Mouse (Mus musculus) midbrain, embryonic 14.5 days (tissue): ENCODE results near the gene Ube2c. TPM values are rescaled to one million over a fixed set of nuclear protein-coding genes. Genes with fewer than 3 reads are reported as not detected.

Experiments
- ATAC-seq: fragments of 200-750 bp; cut with Nextera tagmentation; 2 replicates; pipeline ENCODE4 v1.8.0; 2017; ENCODE audit warnings: moderate number of reproducible peaks, moderate library complexity; ENCODE audit not compliant: low FRiP score, low TSS enrichment
- DNase-seq: peaks from one replicate; pipeline ENCODE4 v3.0.0-alpha.2; 2015
- H3K27ac ChIP-seq: fragments of 300-500 bp; sonication (generic); replicated peaks from 2 replicates; pipeline ENCODE4 v1.5.1; 2014; ENCODE audit warnings: mild to moderate bottlenecking, low read depth, low read length, moderate library complexity
- H3K27me3 ChIP-seq: fragments of 300-500 bp; sonication (generic); 2 replicates; pipeline ENCODE4 v1.6.1; 2014; ENCODE audit warnings: low read length, control low read depth, mixed read lengths; ENCODE audit not compliant: control insufficient read depth, insufficient read depth
- H3K36me3 ChIP-seq: fragments of 300-500 bp; sonication (generic); 2 replicates; pipeline ENCODE4 v1.6.1; 2014; ENCODE audit warnings: low read length, control low read depth; ENCODE audit not compliant: control insufficient read depth, insufficient read depth
- H3K4me1 ChIP-seq: fragments of 300-500 bp; sonication (generic); 2 replicates; pipeline ENCODE4 v1.6.1; 2014; ENCODE audit warnings: mild to moderate bottlenecking, antibody characterized with exemption, low read length, control low read depth; ENCODE audit not compliant: control insufficient read depth, insufficient read depth
- H3K4me2 ChIP-seq: fragments of 300-500 bp; sonication (generic); 2 replicates; pipeline ENCODE4 v1.6.1; 2014; ENCODE audit warnings: mild to moderate bottlenecking, low read length, moderate library complexity
- H3K4me3 ChIP-seq: fragments of 300-500 bp; sonication (generic); replicated peaks from 2 replicates; pipeline ENCODE4 v1.5.1; 2014; ENCODE audit warnings: low read depth, low read length
- H3K9ac ChIP-seq: fragments of 300-500 bp; sonication (generic); replicated peaks from 2 replicates; pipeline ENCODE4 v1.6.1; 2014; ENCODE audit warnings: mild to moderate bottlenecking, low read length, moderate library complexity
- H3K9me3 ChIP-seq: fragments of 300-500 bp; sonication (generic); 2 replicates; pipeline ENCODE4 v1.6.1; 2016; ENCODE audit warnings: low read length, control low read depth, mixed read lengths; ENCODE audit not compliant: control insufficient read depth
- WGBS: fragments of 180-500 bp; shearing (Covaris S2); extraction: QIAGEN DNeasy Blood & Tissue Kit; methylation state at CpG from one replicate; pipeline ENCODE4 v1.1.7; 2014; 5-methylcytosine and 5-hydroxymethylcytosine counted together
- polyA plus RNA-seq: library from polyadenylated mRNA; unstranded; fragments of >200 nt; fragmentation: Nextera tagmentation; extraction: Ambion mirVana; gene quantifications from 2 replicates; pipeline ENCODE4 v1.2.1, GENCODE M21; 2014

Ube2c gene
- 45.9 and 85.7 TPM in 2 replicates for polyA plus RNA-seq

DNA sequence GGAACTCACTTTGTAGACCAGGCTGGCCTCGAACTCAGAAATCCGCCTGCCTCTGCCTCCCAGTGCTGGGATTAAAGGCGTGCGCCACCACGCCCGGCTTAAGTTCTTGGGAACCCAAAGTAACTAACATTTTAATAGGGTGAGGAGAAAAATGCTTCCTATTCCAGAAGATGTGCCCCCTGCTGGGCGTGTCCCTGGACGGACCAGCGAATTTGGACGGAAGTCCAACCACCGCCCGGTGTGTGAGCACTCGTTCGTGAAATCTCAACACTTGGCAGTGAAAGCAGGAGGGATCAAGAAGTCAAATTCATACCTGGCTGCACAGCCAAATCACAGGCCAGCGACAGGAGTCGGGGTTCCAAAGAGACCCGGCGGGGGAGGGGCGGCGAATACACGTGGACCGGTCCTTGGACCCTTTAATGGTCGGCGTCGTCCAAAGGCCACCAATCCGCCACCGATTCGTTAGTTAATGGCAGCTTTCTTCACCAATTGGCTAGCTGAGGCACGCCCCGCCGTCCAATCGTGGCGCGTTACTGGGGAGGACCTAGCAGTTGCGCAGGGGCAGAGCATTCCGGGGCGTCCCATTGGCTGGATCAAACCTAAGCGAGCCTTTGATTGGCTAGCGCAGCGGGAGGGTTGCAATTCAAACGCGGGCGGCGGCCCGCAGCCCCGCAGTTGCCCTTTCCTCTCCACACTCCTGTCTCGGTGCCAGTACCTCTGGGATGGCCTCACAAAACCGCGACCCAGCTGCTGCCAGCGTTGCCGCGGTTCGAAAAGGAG lies at the start of gene Ube2c:
Ube2c (plus strand) TSS at position 641 of the 780 bp plus-strand sequence.
- DNase-seq (peak; percentile 99), ATAC-seq (peak; percentile 99)
- Histone ChIP-seq H3K9me3 (no peaks in the 10 kb centered on the region), H3K36me3 (peaks cover 35% of the 10 kb centered on the region), H3K27me3 (no peaks in the 10 kb centered on the region), H3K27ac (no peak within 1 kb of the TSS), H3K9ac (peak within 1 kb of the TSS; percentile 54), H3K4me3 (peak within 1 kb of the TSS; percentile 68), H3K4me1 (peaks cover 5% of the 10 kb centered on the region), H3K4me2 (peak within 1 kb of the TSS; percentile 98)
- WGBS: 2% methylated on average over 53 of the region's 53 CpGs

DNA sequence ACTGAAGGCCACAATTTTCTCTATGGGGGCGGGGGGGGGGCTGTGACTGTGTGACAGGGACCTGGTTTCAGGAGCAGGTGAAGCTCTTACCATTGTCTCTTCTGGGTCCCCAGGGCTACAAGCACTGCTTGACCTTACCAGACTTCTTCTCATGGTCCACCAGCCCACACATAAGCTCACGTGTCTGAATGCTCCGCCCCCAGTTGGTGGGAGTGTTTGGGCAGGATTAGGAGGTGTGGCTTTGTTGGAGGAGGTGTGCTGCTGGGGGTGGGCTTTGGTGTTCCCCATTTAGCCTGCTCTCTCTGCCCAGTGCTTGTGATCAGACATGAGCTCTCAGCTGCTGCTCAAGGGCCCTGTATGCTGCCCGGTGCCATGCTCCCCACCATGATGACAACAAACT lies 46.4 kb upstream of the Ube2c start:
- DNase-seq: no peak
- Histone ChIP-seq H3K27ac (no peak overlapping the region), H3K27me3 (no peaks in the 10 kb centered on the region), H3K4me2 (no peak overlapping the region), H3K36me3 (no peaks in the 10 kb centered on the region), H3K4me3 (no peak overlapping the region), H3K9ac (no peak overlapping the region), H3K9me3 (no peaks in the 10 kb centered on the region), H3K4me1 (no peaks in the 10 kb centered on the region)
- ATAC-seq: no peak
- WGBS: 56% methylated on average over 4 of the region's 4 CpGs

GRCm38 (mm10) chr2:164725895-164726619 lies 43.6 kb upstream of the Ube2c start:
- Histone ChIP-seq H3K27ac (no peak overlapping the region), H3K27me3 (no peaks in the 10 kb centered on the region), H3K36me3 (no peaks in the 10 kb centered on the region), H3K9me3 (no peaks in the 10 kb centered on the region), H3K4me3 (no peak overlapping the region), H3K4me2 (no peak overlapping the region), H3K9ac (no peak overlapping the region), H3K4me1 (no peaks in the 10 kb centered on the region)
- ATAC-seq (no peak), DNase-seq (peak; percentile 89)
- 26% methylated on average over 6 of the region's 6 CpGs for WGBS

DNA sequence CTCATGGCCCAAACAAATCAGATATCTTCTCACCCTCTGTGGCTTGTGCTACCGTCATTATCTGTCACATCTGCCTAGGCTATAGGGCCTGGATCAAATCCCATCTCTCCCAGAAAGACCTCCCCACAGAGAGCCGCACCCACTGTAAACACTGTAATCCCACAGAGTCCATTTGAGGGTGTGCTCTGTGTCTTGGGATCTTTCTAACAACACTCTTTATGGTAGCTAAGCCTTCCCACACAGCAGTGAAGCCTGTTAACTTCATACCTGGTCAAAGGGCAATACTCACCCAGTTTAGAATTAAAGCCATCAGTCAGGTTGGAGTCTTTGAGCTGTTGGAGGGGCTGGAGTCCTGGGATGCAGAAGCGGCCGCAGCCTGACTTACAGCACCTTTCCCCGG lies 38.0 kb upstream of the Ube2c start:
- Histone ChIP-seq H3K4me3 (no peak overlapping the region), H3K4me2 (no peak overlapping the region), H3K4me1 (no peaks in the 10 kb centered on the region), H3K36me3 (no peaks in the 10 kb centered on the region), H3K9me3 (no peaks in the 10 kb centered on the region), H3K9ac (no peak overlapping the region), H3K27ac (no peak overlapping the region), H3K27me3 (no peaks in the 10 kb centered on the region)
- DNase-seq (no peak), ATAC-seq (no peak)
- WGBS: 87% methylated on average over 5 of the region's 5 CpGs

GRCm38 (mm10) chr2:164733259-164733658 lies 36.4 kb upstream of the Ube2c start:
- H3K27ac ChIP-seq: no peak overlapping the region
- H3K27me3 ChIP-seq: no peaks in the 10 kb centered on the region
- no peak overlapping the region for H3K4me2 ChIP-seq
- H3K9me3 ChIP-seq: no peaks in the 10 kb centered on the region
- H3K9ac ChIP-seq: no peak overlapping the region
- ATAC-seq: no peak
- no peak for DNase-seq
- H3K4me1 ChIP-seq: no peaks in the 10 kb centered on the region
- no peaks in the 10 kb centered on the region for H3K36me3 ChIP-seq
- WGBS: 87% methylated on average over 2 of the region's 2 CpGs
- no peak overlapping the region for H3K4me3 ChIP-seq

- ATAC-seq (no peak), DNase-seq (no peak)
- no peak overlapping the region for H3K4me2 ChIP-seq
- H3K27me3 ChIP-seq: no peaks in the 10 kb centered on the region
- 90% methylated on average over 5 of the region's 5 CpGs for WGBS
- H3K4me3 ChIP-seq: no peak overlapping the region
- no peaks in the 10 kb centered on the region for H3K36me3 ChIP-seq
- no peaks in the 10 kb centered on the region for H3K9me3 ChIP-seq
- H3K27ac ChIP-seq: no peak overlapping the region
- H3K4me1 ChIP-seq: no peaks in the 10 kb centered on the region
- no peak overlapping the region for H3K9ac ChIP-seq
These were observed 34.9 kb upstream of the Ube2c start for GRCm38 (mm10) chr2:164734839-164735238.

GRCm38 (mm10) chr2:164735446-164735845 lies 34.3 kb upstream of the Ube2c start:
- 90% methylated on average over 5 of the region's 5 CpGs for WGBS
- H3K4me2 ChIP-seq: no peak overlapping the region
- ATAC-seq: no peak
- DNase-seq: no peak
- H3K4me1 ChIP-seq: no peaks in the 10 kb centered on the region
- no peaks in the 10 kb centered on the region for H3K27me3 ChIP-seq
- no peak overlapping the region for H3K27ac ChIP-seq
- H3K9me3 ChIP-seq: no peaks in the 10 kb centered on the region
- H3K4me3 ChIP-seq: no peak overlapping the region
- H3K36me3 ChIP-seq: no peaks in the 10 kb centered on the region
- no peak overlapping the region for H3K9ac ChIP-seq

DNA sequence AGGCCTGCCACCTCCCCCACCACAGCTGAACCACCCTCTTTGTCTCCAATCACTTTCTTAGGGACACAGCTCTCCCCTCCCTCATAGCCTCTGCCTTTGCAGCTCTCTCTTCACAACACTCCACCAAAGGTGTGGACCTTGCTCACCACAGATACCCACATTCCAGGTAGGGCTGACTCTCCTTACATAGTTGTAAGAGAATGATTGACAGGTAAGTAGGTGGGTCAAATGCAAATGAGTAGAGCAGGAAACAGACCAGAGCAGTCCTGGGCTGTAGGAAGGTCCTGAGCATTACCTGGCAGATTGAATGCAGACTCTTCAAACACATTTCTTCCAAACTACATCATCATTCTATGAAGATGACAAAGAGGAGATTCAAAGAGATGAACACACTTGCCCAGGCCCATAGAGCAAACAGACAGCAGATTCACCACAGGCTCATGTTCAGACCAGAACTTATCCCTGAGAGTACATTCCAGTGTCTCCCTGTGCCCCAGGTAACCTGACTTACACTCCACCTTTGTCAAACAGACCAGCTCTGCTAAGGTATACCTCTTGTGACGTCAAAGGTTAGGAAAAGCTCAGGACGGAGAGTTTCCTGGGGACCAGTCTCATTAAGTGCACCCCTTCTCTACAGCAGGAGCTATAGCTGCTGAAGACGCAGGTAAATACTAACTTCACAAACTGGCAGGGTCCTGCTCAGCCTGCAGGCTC lies 32.2 kb upstream of the Ube2c start:
- Histone ChIP-seq H3K27ac (no peak overlapping the region), H3K36me3 (no peaks in the 10 kb centered on the region), H3K4me3 (no peak overlapping the region), H3K4me1 (no peaks in the 10 kb centered on the region), H3K9ac (no peak overlapping the region), H3K9me3 (no peaks in the 10 kb centered on the region), H3K4me2 (no peak overlapping the region), H3K27me3 (no peaks in the 10 kb centered on the region)
- DNase-seq (no peak), ATAC-seq (no peak)
- WGBS: 72% methylated on average over 3 of the region's 3 CpGs
